Mouse (Mus musculus) frontal cortex, adult 2 months (tissue): Measurements from ENCODE around the gene Abcb6. TPM values are rescaled to one million over a fixed set of nuclear protein-coding genes. Genes with fewer than 3 reads are reported as not detected.

Experiments used
- DNase-seq, 2 experiments: peaks; one replicate each; pipeline ENCODE4 v3.0.0; 2022; ENCODE audit warnings: low spot score in 1 of 2; ENCODE audit errors: extremely low spot score in 1 of 2
- polyA plus RNA-seq: library from polyadenylated mRNA; depleted of rRNA; stranded (reverse); fragments of >200 nt; gene quantifications from 2 replicates; pipeline ENCODE4 v1.2.3, GENCODE M21; 2012; rRNA removed

Abcb6 gene
- 24.7 and 29.2 TPM in 2 replicates for polyA plus RNA-seq

DNA sequence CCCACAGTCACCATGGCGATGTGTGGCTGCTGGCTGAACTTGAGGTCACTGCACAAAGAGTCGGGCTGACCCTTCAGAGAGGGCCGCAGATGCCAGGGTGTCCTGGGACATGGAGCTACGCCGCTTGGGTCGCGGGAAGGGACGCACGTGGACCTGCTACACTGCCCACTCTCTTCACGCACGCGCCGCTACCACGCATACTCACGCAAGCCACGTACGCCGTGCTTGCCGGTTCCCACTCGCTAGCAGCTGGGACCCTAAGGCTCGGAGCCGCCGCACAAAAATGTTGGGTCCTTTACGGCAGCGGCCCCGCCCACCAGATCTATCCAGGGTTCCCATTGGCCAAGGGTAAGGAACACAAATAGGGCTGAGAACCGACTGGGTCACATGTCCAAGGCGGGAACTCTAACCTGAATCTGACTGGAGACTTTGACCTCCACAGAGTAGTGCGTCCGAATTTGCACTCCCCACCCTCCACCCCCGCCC lies at the start of gene Abcb6:
Abcb6 (minus strand) TSS at position 288 of the 486 bp plus-strand sequence.
- peak; percentile 94 to 95 for DNase-seq

DNA sequence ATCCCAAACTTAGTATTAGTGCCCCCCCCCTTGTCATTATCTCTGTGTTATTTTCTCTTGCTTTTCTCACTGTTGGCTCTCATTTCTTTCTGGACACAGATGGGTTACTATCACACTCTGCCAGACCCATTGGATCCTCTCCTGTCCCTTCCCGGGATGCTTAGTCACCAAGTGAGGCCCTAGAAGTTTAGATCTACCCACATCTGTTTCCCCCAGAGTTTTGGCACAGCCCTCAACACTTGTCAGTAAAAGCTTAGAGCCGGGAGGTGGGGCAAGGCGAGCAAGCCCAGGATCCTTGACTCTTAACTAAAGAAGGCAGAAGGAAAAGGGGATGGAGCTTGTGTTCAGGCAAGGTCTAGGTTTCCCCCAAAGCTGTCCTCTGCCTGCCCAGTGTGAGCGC lies 49.0 kb upstream of the Abcb6 start:
- DNase-seq, result no peak

DNA sequence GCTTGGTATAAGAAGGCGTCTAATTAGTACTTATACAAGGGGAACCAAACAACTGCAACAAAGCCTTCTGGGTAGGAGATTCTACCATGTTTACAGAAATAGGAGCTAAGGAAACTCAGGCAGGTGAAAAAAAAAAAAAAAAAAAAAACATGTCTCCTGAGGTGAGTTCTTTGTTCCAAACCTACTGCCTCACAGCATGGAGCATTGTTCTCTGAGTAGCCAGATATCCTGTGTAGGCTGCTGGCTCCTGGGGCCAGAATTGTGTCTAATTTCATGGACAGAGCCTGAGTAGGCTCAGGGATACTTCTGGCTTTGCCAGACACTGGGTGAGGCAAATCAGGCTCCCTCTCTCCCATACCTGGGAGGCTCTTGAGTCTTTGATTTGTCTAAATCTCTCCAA lies 47.5 kb upstream of the Abcb6 start:
- no peak for DNase-seq

DNA sequence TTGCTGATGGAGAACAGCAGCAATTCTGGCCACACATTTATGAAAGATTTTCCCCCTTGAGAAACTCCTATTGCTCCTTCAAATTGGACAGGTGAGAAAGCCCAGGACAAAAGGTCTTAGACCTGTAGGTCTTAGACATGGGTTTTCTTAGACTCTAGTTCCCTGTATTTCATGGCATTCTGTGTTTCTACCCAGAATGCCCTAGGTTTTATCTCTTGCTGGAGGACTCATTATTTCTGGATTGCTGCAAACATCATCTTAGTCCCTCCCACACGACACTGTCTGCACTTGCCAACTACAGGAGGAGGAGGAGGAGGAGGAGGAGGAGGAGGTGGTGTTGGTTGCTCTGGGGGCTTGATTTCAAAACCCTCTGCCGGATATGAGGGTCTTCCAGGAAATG lies 45.9 kb upstream of the Abcb6 start:
- no peak for DNase-seq

DNA sequence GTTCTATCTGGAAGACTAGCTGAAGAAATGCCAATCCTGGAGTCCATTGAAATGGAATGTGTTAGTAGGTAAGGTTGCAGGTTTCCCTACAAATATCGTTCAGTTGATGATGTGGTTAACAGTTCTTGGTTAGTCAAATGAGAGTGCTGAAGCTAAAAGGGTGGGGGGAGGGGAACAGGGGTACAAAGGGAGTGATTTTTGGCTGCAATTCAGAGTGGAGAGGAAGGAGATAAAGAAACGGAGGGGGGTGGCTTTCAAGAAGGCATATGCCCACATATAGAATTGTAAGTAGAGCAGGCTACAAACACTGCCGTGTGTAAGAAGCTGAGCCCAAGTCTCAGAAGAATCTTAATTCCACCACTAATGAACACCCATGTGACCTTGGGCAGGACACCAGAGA lies 45.3 kb upstream of the Abcb6 start:
- no peak for DNase-seq

DNA sequence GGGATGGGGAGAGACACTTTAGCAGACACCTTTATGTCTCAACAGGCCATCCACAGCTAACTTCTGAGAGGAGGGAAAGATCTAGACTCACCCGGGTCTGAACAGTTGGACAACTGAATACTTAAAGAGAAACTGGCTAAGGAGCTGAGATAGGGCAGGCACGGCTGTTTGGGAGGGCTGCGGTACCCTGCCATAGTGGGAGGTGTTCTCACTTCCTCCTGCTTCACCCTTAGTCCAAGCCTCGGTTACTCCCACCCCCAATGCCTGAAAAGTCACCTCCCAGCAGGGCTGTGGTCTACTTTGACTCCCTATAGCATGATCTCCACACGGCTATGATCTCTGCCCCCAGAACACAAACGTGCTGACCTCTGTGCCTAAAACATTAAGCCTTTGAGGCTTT lies 43.3 kb upstream of the Abcb6 start:
- no peak for DNase-seq

DNA sequence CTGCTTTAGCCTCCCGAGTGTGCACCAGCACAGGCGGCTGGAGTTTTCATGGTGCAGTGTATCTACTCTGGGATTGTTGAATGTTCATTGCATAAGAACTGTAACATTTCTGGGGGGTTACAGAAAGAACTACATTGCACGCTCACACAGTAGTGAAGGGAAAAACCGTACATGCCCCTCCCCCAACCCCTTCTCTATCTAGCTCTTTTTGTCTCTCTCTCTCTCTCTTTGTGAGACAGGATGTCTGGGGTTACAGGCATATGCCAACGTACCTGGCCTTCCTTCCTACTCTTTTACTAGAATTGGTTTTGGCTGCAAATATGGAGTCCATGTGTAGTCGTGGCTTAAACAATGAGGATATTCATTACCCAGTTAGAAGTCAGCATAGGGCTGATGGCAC lies 42.7 kb upstream of the Abcb6 start:
- no peak for DNase-seq

DNA sequence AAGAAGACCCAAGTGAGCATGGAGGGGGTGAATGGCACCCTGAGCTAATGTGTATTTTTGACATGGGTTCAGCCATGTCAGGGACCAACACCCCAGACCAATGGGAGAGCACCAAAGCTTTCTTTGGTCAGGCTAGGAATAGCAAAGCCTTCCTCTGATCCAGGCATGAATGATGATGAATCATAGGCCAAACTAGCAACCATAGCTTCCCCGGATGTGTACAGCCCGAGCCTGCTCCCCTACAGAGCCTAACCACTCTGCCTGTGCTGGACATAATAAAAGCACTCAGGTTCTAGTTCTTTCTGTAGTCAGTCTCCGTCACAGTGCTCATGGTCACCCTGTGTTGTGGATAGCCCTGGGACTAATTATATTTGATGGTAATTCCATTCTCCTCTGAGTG lies 41.3 kb upstream of the Abcb6 start:
- no peak for DNase-seq

DNA sequence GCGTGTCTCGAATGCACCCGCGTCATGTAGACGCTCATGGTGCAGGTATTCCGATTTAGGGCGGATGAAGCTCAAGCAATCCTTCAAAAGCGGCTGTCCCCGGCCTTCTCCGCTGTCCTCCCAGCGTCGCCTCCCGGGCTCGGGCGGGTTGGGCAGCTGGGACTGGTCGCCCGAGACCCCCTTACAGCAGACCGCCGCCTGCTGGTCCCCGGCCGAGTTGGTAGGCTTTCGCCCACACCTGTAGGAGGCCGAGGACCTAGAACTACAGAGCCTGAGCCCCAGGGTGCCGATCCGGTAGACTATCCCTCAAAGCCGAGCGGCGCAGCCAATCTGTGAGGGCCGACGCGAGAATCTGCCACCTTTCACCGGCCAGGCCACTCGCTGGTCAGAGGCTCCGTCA lies 39.3 kb upstream of the Abcb6 start, which contains the start of gene Tuba4a:
Tuba4a (minus strand) TSS at position 335 of the 400 bp plus-strand sequence.
- DNase-seq, result no peak

DNA sequence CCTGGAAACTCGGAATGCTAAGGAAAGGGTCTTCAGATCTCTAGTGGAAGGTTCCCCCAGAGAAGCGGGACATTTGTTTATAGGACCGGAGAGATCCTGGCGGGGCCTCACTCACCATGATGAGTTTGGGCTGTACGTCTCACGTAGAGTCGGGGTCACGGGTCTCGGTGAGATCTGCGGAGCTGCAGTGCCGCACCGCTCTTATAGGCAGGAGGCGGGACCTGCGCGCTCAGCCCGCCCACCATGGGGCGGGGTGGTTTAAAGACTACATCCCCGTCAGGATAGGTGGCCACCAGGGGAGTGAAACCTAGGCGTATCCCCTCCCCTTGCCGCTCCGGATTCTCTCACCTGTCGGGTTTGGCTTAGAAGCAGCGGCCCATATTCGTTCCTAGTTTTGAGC lies 38.9 kb upstream of the Abcb6 start:
- DNase-seq, result peak; percentile 89 to 95

DNA sequence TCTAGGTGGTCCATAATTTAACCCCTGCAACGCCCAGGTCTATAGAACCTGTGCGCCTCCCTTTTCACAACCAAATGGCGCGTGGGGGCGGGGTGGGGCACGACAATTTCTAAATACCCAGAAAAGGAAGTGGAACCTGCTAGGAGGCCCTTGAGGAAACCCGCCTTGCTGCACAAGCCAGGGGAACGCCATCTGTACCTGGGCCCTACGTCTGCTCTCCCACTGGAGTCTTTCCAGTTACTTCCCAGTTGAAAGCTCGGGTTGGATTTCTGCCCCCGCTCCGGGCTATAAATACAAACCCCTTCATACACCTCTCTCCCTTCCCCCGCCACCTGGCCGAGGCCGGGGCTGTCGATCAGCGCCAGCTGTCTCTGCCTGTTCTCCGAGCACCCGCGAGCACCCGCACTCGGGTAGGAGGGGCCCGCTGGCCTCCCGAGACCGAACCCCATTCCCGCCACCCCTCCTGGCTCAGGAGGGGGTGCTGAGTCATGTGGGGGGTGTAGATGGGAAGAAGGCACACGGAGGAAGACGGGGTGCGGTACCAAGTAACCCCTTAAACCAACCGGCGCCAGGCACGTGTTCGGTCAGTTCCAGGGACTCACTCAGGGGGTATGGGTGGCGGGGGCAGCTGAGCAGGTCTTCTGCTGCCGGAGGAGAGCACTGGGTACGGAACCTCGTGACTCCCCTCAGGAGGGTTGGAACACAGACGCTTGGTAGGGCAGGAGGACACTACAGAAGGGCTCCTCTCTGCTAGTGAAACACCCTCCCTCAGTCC lies 38.2 kb upstream of the Abcb6 start:
- peak; percentile 48 to 77 for DNase-seq

DNA sequence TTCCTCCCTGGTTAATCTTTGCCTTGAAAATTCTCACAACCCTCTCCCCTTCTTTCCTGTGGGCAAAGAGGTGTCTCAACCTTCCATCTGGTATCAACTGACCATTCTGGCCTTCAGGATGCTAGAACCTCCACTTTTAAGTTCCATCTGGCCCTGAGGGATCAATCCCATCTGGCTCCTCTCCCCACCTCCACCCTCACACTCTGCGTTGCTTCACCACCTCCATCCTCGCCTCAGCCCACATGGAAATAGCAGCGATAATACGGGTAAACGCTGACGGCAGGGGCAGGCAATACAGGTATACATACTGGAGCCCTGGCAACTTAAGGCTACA lies 37.7 kb upstream of the Abcb6 start:
- peak in 1 of 2 experiments; percentile 70 for DNase-seq

DNA sequence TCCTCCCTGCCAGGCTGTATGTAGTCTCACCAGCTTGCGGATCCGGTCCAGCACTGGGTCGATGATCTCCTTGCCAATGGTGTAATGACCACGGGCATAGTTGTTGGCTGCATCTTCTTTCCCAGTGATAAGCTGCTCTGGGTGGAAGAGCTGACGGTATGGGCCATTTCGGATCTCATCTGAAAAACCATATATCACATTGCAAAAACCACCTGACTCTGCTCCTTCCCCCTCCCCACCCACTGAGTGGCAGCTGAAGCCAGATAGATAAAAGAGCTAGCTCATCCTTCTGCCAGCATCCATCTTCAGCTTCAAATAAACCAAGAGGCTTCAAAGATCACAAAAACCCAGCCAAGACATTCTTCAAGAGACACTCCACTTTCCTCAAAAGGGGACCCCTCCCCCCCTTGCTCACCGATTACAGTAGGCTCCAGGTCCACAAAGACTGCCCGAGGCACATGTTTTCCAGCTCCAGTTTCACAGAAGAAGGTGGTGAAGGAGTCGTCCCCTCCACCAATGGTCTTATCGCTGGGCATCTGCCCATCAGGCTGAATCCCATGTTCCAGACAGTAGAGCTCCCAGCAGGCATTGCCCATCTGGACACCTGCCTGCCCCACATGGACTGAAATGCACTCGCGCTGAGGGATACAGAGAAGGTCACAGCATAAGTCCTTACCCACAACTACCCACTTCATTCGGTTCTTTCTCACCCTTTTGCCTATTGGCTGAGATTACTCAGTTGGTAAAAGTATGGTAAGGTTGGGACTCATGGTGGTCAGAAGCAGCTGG lies 36.8 kb upstream of the Abcb6 start:
- no peak for DNase-seq

DNA sequence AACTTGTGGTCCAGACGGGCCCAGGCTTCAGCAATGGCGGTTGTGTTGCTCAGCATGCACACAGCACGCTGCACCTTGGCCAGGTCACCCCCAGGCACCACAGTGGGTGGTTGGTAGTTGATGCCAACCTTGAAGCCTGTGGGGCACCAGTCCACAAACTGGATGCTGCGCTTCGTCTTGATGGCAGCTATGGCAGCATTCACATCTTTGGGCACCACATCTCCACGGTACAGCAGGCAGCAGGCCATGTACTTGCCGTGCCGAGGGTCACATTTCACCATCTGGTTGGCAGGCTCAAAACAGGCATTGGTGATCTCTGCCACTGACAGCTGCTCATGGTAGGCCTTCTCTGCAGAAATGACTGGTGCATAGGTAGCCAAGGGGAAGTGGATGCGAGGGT lies 35.6 kb upstream of the Abcb6 start:
- DNase-seq, result no peak

DNA sequence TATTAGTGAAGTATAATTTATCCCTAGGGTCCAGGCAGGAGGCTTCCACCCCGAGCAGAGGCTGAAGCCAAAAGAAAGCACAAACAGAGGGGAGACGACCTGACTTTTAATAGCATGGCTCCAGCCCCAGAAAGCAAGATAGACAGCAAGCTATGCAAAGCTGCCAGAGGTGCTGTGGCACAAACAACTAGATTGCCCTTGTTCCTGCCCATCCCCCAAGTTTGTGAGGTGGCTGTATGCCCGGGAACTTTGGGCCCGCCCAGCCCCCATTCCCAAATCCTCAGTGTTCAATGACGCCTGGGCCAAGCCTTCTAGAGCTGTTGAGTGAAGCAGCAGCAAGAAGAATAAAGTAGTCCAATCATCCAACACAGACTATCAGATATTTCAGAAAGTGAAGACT lies 34.7 kb upstream of the Abcb6 start:
- peak in 1 of 2 experiments; percentile 75 for DNase-seq

DNA sequence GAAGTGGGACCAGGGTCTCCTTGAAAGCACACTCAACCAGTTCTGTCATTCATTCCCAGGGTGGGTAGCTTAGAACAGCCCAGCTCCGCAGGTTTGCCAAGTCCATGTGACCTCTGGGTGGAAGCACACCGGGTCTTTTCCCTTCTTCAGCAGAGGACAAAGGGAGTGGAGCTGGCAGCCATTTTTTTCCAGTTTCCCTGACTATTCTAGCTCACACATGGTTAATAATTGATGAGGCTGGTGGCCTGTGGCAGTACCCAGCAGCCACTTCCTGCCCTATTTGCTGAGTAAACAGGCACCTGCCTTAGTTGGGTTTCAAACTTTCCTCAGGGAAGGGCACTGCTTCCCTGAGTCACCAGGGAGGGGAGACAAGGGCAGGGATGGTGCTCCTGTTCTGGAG lies 34.2 kb upstream of the Abcb6 start:
- DNase-seq, result no peak

DNA sequence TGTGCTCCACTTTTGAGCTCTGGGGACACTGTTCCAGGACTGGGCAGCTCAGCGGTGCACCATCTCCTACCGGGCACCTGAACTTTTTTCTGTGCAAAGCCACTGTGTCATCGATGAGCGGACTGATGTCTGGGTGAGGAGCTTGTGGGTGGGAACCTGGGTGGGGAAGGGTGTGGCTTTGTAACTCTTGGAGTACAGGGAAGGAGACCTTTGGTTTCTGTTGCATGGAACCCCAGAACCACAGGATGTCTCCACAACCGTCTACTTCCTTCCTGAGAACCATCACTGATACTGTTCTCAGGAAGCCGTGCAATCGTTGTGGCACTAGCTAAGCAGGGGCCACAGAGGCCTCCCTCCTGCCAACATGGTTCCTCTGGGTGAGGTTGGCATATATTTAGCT lies 32.9 kb upstream of the Abcb6 start:
- no peak for DNase-seq

DNA sequence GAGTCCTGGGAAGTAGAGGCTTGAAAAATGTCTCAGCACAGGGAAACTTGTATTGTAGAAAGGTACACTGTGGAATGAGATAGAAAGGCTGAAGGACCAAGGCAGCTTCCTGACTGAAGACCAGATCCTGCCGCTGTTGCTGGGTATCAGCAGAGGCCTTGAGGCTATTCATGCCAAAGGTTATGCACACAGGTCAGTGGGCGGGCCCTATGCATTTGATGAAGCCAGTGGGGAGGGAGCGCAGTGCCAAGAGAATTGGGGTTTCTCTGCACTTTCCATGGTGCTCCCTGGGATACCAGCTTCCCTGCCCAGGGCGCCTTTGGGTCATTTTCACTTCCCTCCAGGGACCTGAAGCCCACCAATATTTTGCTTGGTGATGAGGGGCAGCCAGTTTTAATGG lies 32.4 kb upstream of the Abcb6 start:
- no peak for DNase-seq

DNA sequence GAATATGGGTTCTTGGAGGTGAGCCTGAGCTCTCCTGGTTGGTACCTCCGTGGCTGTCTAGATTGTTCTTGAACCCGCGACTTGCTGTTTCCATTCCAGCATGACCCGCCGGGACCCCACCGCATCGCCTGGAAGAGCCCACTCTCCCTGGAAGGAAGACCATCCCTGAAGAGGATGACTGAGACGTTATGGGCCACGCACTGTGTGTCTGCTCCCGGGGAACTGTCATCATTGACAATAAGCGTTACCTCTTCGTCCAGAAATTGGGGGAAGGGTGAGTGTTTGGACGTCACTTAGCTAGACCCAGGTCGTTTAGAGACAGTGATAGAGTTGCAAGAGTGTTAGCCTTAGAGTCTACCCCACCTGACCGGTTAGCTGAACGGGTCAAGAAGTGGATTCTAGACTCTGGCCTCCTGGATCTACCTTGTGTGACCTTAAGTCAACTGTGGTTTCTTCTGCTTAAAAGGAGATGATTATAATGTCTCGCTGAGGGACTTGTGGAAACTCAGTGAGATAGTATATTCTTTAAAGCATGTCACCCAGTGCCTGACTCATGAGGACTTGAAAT lies 31.0 kb upstream of the Abcb6 start:
- DNase-seq, result no peak

DNA sequence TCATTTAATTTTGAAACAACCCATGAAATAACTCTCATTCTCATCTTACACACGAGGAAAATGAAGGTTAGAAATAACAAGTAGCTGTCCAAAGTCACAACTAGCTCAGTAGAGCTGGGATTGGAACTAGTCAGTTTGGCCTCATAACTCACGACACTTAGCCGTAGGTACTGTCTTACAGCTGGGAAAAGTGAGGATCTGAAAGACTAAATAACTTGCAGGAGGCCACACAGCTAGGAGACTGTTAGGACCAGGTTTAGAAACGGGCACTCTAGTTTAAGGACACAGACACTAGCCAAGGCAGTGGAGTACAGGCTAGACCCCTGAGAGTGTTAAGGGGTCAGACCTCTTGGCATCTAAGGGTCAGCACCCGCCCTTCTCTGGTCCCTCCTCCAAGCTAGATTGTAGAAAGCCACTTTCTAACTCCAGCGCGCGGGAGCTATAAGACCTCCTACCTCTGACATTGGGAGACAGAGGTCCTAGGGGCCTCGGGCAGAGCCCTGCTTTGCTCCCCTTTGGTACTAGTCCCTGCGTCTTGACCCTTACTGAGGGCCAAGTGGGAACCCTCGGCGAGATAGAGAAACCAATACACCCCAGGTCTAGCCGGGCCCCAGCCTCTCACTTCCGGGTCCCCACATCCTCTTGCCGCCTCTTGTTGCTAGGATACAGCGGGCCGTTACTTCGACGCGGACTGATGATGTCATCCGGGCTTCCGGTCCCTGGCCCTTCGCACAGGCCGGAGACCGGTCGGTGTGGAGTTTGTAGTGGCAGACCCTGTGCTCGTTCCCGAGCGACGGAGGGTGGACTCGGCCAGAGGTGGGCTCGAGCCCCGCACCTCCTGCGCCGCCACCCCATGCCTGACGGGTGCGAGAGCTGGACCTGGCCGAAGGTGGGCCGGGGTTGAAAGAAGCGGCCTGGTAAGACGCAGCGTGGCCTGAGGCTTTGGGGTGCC lies 30.2 kb upstream of the Abcb6 start, which contains the start of the genes Glb1l and Stk16:
Glb1l (minus strand) TSS at position 678 of the 952 bp plus-strand sequence.
Stk16 (plus strand) TSS at position 703 of the 952 bp plus-strand sequence.
- peak; percentile 89 to 98 for DNase-seq
